Mouse (Mus musculus): ENCODE measurements around the gene Gm11027. TPM values are rescaled to one million over a fixed set of nuclear protein-coding genes. Genes with fewer than 3 reads are reported as not detected.

Gm11027 gene
- total RNA-seq, 2 experiments from 2014 or later: not detected

DNA sequence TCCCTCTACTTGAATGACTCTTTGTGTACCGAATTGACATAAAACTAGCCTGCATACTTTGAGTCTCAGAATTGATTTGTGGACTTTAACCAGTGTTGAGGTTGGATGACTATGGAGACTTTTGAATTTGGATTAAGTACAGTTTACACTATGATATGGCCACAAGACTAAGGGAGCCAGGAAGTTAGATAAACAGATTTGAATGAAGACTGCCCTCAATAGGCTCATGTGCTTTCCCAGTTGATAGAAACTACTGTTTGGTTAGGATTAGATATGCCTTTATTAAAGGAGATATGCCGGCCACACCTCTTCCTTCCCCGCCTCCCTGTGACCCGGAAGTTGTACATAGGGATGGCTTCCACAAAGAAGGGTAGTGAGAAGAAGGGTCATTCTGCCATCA, 445 bp downstream of the Gm11027 start:
- intact Hi-C loops (cut with DNase I): no loop called here
- no peak for DNase-seq (ENCODE audit: low spot score in 2 of 2)

DNA sequence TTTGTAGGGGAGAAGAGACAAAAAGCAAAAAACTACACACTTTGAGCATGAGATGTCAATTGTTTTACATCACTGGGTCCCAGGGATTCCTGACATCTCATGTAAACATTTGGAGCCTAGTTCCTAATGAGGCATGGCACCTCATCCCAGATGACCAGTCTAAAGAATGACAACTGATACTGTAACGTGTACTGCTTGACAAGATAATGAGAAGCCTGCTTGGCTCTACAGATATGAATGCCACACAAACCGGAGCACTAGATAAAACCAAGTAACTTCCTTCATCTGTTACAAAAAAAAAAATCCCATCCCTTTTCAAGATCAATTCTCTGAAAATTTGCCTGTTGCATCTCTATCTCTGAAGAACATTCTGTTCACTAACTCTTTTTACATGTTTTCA, 1.8 kb downstream of the Gm11027 start:
- intact Hi-C loops (cut with DNase I): no loop called here
- DNase-seq (ENCODE audit: low spot score in 2 of 2): no peak

DNA sequence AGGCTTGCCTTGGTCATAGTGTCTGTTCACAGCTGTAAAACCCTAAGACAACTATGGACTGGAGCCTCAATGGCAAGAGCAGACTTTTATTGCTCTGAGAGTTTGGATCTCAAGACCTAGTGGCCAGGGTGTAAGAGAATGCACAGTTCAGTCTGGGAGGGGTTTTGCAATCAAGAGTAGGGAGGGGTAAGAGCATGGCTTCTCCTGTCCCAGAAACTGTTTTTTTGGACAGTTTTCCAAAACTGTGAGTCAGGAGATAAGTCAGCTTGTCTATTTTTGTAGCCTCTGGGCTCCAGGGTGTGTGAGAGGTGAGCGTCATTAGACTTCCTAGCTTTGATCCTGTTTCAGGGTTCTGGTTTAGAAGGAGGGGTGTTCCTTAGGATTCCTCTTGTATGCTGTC, 3.4 kb downstream of the Gm11027 start:
- DNase-seq (ENCODE audit: low spot score in 2 of 2): no peak
- intact Hi-C loops (cut with DNase I): no loop called here

DNA sequence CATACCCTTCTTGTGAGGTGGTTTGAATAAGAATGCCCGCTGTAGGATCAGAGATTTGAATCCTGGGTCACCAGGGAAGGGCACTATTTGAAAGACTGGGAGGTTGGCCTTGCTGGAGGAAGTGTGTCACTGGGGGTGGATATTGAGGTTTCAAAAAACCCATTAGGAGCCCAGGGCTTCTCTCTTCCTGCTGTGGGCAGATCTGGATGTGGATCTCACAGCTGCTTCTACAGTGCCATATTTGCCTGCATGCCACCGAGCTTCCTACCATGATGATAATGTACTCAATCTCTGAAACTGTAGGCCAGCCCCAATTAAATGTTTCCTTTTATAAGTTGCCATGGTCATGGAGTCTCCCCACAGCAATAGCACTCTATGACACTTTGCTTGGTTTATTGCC, 4.0 kb downstream of the Gm11027 start:
- intact Hi-C loops (cut with DNase I): no loop called here
- no peak for DNase-seq (ENCODE audit: low spot score in 2 of 2)

DNA sequence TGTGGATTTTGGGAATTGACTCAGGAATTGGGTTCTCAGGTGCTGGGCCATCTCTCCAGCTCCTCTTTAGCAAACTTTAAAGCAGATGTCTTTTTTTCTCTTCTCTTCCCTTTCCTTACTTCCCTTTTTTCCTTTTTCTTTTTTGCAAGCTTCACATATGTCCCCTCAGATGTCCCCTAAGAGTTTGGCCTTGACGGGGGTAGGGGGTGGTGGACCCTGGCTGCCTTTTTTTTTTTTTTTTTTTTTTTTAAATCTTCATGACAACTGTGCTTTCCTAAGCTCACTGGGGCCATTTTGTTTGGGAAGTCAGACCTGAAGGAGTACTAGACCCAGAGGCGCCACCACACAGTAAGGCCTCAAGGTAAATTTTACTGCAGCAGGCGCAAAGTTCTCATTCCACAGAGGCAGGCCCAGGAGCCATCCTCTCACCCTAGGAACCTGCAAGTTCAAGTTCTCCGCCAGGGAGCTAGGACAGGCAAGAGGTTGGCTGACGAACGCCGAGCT, 5.0 kb downstream of the Gm11027 start:
- intact Hi-C loops (cut with DNase I): loop anchor here (5.0 kb wide), 3 partner anchors 37 to 342 kb away; partner anchors contain the start of gene Ncapg2
- DNase-seq (ENCODE audit: low spot score in 2 of 2): no peak

DNA sequence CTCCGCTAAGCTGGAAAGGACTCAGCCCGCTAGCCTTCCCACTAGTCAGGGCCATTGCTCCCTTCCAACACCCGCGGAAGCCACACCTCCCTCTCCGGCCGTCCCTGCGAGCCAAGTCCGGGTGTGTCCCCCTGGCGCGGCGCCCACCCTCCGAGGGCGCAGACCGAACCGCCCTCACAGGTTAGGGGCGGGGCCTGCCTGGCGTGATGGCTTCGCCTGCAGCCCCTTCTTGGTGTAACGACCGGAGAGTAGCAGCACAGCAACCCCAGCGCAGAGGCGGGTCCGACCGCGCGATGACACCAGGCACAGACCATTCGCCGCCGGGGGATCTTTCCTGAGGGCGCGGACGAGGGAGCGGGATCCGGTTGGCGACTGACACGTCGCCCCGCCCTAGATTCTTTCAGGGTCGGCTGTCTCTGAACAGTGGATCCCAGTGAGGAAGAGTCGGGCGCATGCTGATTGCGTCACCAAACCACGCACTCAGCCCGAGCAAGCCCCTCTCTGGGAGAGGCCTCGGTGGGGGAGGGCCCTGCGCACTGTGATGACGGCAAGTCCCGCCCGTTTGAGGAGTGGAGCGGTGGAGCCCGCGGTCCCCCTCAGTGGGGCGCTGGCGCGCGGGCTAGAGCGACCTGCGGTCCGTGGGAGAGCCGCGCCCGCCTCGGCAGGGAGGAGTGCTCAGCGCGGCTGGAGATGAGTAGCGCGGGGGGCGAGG, 5.6 kb downstream of the Gm11027 start, which contains the start of gene Esyt2:
Gene Esyt2, plus strand, starts transcription at position 544 of the 712 bp plus-strand sequence.
- intact Hi-C loops (cut with DNase I): loop anchor here (1.0 to 5.0 kb wide), 4 partner anchors 18 to 341 kb away; partner anchors contain the start of genes Ncapg2 and Wdr60

DNA sequence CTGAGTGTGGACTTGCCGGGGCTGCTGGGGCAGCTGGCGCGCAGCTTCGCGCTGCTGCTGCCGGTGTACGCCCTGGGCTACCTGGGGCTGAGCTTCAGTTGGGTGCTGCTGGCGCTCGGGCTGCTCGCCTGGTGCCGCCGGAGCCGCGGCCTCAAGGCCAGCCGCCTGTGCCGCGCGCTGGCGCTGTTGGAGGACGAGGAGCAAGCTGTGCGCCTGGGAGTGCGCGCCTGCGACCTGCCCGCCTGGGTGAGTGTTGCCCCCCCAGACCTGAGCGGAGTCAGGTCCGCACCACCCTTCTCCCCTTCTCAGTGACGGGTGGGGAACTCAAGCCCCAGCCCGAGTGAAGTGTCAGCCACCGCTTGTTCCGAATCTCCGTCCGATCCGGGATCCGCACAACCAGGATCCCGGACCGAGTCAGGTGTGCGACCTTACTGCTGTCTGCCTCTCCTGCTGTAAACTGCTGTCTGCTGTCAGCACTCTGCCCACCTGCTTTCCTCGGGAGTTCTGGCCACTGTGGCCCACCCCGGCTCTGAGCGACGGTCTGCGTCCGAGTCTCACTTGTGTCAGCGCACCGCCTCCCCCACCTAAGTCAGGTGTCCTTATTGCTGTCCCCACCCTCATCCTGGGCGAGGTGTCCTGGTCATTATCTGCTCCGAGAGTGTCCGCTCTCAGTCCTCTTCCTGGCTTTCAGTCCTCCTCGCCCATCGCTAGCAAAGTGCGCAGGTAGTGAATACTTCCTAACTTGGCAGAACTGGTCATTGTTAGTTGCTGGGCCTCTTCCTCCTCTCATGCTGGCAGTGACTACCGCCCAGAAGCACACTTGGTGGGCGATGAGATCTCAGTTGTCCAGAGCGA, 6.5 kb downstream of the Gm11027 start:
- peak; percentile 21 to 32 for DNase-seq (ENCODE audit: low spot score in 2 of 2)
- intact Hi-C loops (cut with DNase I): loop anchor here (1.0 to 5.0 kb wide), 4 partner anchors 18 to 341 kb away; partner anchors contain the start of genes Ncapg2 and Wdr60

More for the DNA sequence above, 5.6 kb downstream of the Gm11027 start, which contains the start of gene Esyt2:
- peak; percentile 100 for DNase-seq (ENCODE audit: low spot score in 2 of 2)

DNA sequence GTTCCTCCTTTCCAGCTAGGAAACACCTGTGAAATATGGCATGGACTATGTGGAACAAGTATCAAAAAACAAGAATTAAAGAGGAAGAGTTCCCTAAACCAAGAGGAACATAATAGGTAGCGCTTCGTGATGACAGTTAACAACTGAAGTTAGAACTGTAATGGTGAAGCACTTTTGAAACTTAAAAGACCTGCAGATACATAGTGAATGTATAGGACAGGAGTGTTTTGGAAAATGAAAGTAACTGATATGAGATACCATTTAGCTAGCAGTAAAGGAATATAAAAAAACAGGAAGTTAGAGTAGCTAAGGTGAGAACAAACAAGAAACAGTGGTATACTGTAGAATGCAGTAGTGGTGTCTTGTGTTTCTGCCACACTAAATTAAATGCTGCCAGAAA, 7.7 kb downstream of the Gm11027 start:
- no peak for DNase-seq (ENCODE audit: low spot score in 2 of 2)
- intact Hi-C loops (cut with DNase I): loop anchor here (5.0 kb wide), 3 partner anchors 34 to 339 kb away; partner anchors contain the start of gene Ncapg2

DNA sequence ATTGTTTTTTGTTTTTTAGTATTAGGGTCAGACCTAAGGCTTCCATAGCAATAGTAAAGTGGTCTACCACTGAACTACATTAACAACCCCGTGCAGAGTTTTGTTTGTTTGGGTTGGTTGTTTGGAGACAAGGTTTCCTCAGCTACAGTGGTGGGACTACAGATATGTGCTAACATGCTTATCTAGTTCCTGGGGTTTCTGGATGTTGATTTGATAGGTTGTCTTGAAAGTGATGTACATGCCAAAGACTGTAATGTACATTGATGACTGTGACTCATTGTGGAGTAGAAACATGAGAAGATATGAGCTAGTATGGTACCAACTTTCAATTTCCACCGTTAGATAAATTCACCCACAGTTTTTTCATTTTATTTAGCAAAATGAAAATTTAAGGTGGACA, 8.3 kb downstream of the Gm11027 start:
- no peak for DNase-seq (ENCODE audit: low spot score in 2 of 2)
- intact Hi-C loops (cut with DNase I): loop anchor here (5.0 kb wide), 3 partner anchors 34 to 339 kb away; partner anchors contain the start of gene Ncapg2

DNA sequence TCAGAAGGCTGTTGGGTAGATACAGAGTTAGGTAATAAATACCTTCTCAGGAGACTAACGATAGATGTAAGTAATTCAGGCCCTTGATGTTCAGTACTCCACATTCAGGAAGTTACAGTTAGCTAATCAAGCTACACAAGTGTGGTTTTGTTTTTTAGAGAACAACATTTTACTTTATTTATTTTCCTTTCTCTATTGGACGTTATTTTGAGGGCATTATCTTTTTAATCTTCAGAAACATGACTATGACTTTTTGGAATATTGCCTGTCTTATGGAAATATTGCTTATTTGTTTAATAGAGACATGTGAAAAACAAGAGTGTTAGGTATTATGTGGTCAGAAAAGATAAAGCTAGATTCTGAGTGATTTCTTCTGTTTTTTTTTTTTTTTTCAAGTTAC, 18.0 kb downstream of the Gm11027 start:
- no peak for DNase-seq (ENCODE audit: low spot score in 2 of 2)
- intact Hi-C loops (cut with DNase I): no loop called here

DNA sequence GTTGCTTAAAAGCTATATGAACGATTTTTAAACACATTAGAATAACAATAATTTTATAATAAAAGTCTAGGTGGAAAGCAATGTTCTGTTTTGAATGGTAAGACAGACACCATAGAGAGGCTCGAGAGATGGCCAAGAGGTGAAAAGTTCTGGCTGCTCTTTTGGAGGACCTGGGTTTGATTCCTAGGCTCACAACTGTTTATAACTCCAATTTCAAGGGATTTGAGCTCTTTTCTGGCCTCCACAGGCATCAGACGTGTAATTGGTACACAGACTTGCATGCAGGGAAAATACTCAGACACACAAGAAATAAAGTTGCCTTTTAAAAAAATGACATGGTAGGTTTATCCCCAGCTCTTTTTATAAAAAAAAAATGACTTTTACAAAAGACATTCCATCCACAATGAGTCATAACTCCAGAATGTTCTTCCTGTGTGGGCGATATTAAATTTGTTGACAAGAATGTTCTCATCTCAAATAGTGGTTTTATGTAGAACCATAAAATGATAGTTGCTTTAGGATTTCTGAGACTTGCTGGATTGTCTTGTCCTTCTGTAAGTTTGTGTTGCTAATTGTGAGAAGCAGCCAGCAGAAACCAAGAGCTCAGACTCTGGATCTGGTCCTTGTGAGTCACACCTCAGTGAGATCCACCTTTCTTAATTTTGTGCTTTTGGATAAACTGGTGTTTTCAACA, 18.6 kb downstream of the Gm11027 start:
- intact Hi-C loops (cut with DNase I): no loop called here
- DNase-seq (ENCODE audit: low spot score in 2 of 2): peak; percentile 34 to 57

DNA sequence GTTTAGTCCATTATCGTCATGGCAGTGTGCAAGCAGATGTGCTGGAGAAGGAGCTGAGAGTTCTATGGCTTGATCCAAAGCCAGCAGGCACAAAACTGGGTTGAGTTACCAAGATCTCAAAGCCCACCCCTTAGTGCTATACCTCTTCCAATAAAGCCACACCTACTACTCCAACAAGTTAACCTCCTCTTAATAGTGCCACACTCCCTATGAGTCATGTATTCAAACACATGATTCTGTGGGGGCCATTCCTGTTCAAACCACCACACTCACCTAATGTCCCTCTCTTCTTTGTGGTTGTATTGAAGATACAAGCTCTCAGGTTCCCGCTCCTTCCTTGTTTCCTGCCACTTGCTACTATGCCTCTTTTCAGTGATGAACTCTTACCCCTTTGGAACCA, 24.7 kb downstream of the Gm11027 start:
- DNase-seq (ENCODE audit: low spot score in 2 of 2): no peak
- intact Hi-C loops (cut with DNase I): no loop called here

DNA sequence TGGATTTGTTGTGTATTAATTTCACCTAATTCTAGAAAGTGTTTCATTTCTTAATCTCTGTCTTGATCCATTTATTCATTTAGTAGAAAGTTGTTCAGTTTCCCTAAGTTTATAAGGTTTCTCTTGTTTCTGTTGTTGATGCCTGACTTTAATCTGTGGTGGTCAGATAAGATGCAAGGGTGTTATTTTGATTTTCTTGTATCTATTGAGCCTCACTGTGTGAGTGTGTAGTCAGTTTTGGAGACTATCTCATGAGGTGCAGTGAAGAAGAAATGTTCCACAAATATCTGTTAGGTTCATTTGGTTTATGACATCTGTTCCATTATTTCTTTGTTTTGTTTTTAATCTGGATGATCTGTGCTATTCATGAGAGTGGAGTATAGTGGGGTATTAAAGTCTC, 27.0 kb downstream of the Gm11027 start:
- no peak for DNase-seq (ENCODE audit: low spot score in 2 of 2)
- intact Hi-C loops (cut with DNase I): no loop called here

DNA sequence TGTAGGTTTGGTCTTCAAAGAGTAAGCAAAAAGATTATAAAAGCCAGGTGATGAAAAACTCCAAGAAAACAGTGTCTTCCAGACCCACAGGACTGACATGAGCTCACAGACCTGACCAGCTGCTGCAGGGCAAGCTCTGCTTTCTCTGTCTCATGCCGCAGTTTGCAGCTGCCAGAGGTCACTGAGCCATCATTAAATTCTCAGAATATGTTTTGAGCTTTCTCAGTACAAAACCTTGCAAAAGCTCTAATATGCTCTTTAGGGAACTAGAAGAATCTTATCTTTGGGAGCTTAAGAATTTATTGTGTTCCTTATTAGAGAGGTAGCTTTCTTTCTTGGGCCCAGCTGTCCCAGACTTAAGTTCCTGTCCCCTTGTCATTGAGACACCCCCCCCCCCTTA, 30.9 kb downstream of the Gm11027 start:
- intact Hi-C loops (cut with DNase I): no loop called here

DNA sequence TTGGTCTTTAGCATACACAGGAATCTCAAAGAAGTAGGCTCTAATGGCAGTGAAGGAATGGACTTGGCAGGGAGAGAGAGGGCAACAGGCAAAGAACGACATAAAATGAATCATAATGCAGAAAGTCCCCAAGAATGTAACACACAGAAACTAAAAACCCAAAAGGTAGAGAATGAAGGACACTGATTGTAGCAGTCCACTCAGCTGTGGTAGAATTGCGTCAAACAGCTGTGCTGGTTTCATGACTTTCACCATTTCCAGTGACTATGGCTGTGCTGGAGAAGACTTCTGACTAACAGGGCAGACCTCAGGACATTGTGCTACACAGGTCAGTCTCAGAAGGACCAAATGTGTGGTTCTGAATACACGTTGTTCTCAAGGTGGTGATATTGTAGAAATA, 32.7 kb downstream of the Gm11027 start:
- DNase-seq (ENCODE audit: low spot score in 2 of 2): no peak
- intact Hi-C loops (cut with DNase I): no loop called here

More for the DNA sequence above, 30.9 kb downstream of the Gm11027 start:
- DNase-seq (ENCODE audit: low spot score in 2 of 2): no peak

DNA sequence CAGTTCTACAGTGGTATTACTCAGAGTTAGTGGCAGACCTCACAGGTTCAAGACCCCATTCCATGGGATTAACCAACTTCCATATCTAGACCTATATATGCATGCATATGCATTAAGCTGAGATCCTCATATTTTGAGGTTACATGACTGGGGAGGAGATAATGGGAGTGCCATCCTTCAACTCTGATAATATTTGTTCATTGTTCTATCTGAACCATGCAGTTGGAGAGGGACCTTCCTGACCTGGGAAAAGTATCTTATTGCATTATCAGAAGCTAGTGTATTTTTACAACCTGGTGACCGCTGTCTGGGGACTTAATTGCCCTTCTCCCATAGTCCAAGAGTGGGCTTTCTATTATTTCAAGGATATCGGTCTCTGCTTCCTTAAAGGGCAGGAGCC, 33.4 kb downstream of the Gm11027 start:
- DNase-seq (ENCODE audit: low spot score in 2 of 2): no peak
- intact Hi-C loops (cut with DNase I): no loop called here

DNA sequence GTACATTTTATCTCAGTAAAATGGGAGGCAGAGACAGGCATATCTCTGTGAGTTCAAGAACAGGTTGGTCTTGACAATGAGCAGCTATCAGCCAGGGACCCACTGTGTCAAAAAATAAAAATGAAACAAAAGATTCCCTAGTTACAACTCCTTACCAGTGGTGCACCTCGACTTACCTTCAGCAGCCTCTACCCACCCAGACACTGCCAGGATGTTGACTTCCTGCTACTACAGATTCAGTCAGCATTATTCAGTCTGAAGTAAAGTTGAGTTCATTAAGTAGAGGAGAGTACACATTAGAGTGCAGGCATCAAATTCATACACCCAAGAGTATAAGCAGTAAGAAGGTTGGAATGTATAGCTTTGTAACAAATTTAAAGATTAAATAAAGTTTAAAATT, 38.6 kb downstream of the Gm11027 start:
- intact Hi-C loops (cut with DNase I): no loop called here

DNA sequence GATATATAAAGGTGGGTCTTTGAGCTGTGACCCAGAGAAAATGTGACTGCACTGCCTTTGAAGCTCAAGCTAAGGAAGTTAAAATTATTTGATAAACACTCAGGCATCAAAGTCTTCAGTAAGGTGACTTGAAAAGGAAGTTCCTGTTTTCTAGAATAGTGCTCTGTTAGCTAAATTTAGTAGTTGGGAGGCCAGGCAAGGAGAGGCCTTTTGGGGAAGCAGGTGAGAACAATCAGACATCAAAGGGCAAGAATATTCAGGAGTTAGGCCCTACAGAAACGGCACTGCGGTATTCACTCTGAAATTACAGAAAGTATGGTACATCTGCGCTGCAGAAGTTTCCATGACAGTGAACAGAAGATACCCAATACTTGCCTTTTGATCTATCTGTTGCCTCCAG, 40.3 kb downstream of the Gm11027 start:
- intact Hi-C loops (cut with DNase I): loop anchor here (5.0 kb wide), 1 partner anchor 33 kb away; the partner anchor contains the start of gene Esyt2
- no peak for DNase-seq (ENCODE audit: low spot score in 2 of 2)

More for the DNA sequence above, 38.6 kb downstream of the Gm11027 start:
- DNase-seq (ENCODE audit: low spot score in 2 of 2): no peak

DNA sequence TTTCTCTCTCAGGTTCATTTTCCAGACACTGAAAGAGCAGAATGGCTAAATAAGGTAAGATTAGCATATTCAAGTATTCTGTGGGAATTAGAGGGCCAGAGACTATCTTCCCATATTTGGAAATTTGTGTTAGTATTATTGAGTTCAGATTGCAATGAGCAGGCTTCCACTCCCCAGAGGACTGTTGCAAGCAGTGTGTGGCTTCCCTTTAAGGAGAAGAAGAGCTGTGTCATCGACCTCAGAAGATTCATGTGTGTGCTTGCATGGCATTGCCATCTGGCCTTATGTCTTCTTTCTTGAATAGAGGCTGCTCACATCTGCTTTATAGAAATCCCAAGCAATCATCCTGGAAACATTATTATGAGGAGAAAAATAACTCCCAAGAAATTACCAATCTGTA, 42.6 kb downstream of the Gm11027 start:
- no peak for DNase-seq (ENCODE audit: low spot score in 2 of 2)

More for the DNA sequence above, 42.6 kb downstream of the Gm11027 start:
- intact Hi-C loops (cut with DNase I): loop anchor here (5.0 kb wide), 1 partner anchor 36 kb away; the partner anchor contains the start of gene Esyt2
